Mouse (Mus musculus) CD4-positive helper T cell, adult 2 months (primary cell): ENCODE data around the gene Ccdc142.

ENCODE experiments used
- DNase-seq: peaks from one replicate; pipeline ENCODE4 v3.0.0-alpha.2; 2012; ENCODE audit warnings: low read depth, missing footprints, low spot score

Ccdc142 gene

GRCm38 (mm10) chr6:83117616-83118015 lies 16.2 kb downstream of the Ccdc142 start:
- DNase-seq = no peak

GRCm38 (mm10) chr6:83118369-83118768 lies 17.0 kb downstream of the Ccdc142 start:
- DNase-seq = no peak

- peak; percentile 60 for DNase-seq
Measured at GRCm38 (mm10) chr6:83118825-83119733, 17.7 kb downstream of the Ccdc142 start.

- no peak for DNase-seq
Measured at GRCm38 (mm10) chr6:83119734-83120051, 18.3 kb downstream of the Ccdc142 start.

- peak; percentile 98 for DNase-seq
Measured at GRCm38 (mm10) chr6:83120930-83121862, 19.8 kb downstream of the Ccdc142 start, which contains the start of gene Wbp1. TSS of gene Wbp1 (minus strand) at chr6:83121559.

- no peak for DNase-seq
Measured at GRCm38 (mm10) chr6:83121863-83122710, 20.7 kb downstream of the Ccdc142 start.

GRCm38 (mm10) chr6:83122961-83123360 lies 21.6 kb downstream of the Ccdc142 start:
- DNase-seq = no peak

GRCm38 (mm10) chr6:83124851-83125312 lies 23.5 kb downstream of the Ccdc142 start:
- DNase-seq = peak; percentile 96

GRCm38 (mm10) chr6:83125331-83125730 lies 23.9 kb downstream of the Ccdc142 start, which contains the start of gene Ino80b:
TSS of gene Ino80b (minus strand) at chr6:83125431.
- no peak for DNase-seq

- DNase-seq = no peak
Measured at GRCm38 (mm10) chr6:83127419-83127818, 26.0 kb downstream of the Ccdc142 start.

- DNase-seq = no peak
Measured at GRCm38 (mm10) chr6:83131469-83132034, 30.2 kb downstream of the Ccdc142 start.

- no peak for DNase-seq
Measured at GRCm38 (mm10) chr6:83132176-83132919, 30.9 kb downstream of the Ccdc142 start.

- DNase-seq = no peak
Measured at GRCm38 (mm10) chr6:83134226-83134625, 32.8 kb downstream of the Ccdc142 start.

GRCm38 (mm10) chr6:83134951-83135513 lies 33.6 kb downstream of the Ccdc142 start, which contains the start of gene Rtkn:
TSS of gene Rtkn (plus strand) at chr6:83135463.
- DNase-seq = no peak

GRCm38 (mm10) chr6:83135571-83136161 lies 34.3 kb downstream of the Ccdc142 start:
- no peak for DNase-seq

GRCm38 (mm10) chr6:83136291-83136880 lies 35.0 kb downstream of the Ccdc142 start:
- no peak for DNase-seq

- no peak for DNase-seq
Measured at GRCm38 (mm10) chr6:83136881-83137575, 35.6 kb downstream of the Ccdc142 start.

GRCm38 (mm10) chr6:83137576-83137950 lies 36.2 kb downstream of the Ccdc142 start:
- DNase-seq = no peak
